Mouse (Mus musculus) spleen, adult 2 months (tissue): ENCODE results near the gene Dpm2. TPM values are rescaled to one million over a fixed set of nuclear protein-coding genes. Genes with fewer than 3 reads are reported as not detected.

Experiments used
- DNase-seq, 2 experiments: peaks; one replicate each; pipeline versions ENCODE4 v3.0.0 to v3.0.0-alpha.2; 2012 to 2021; ENCODE audit warnings: low spot score in 2 of 2, low read depth in 1 of 2
- H3K27ac ChIP-seq: fragments of 200-500 bp; 2 replicates; pipeline ENCODE4 v1.5.1; 2012; ENCODE audit warnings: low read length, inconsistent platforms; ENCODE audit not compliant: insufficient read depth
- H3K27me3 ChIP-seq: fragments of 200-500 bp; 2 replicates; pipeline ENCODE4 v1.6.1; 2012; ENCODE audit warnings: mild to moderate bottlenecking, moderate library complexity, low read length, inconsistent platforms; ENCODE audit not compliant: control insufficient read depth, insufficient read depth
- H3K36me3 ChIP-seq: fragments of 200-500 bp; 2 replicates; pipeline ENCODE4 v1.6.1; 2012; ENCODE audit warnings: mild to moderate bottlenecking, low read length, inconsistent platforms; ENCODE audit not compliant: control insufficient read depth, insufficient read depth
- H3K4me1 ChIP-seq: fragments of 200-500 bp; 2 replicates; pipeline ENCODE4 v1.6.1; 2011; ENCODE audit warnings: inconsistent platforms; ENCODE audit not compliant: control insufficient read depth, insufficient read depth, insufficient read length
- H3K4me3 ChIP-seq: fragments of 200-500 bp; 2 replicates; pipeline ENCODE4 v1.5.1; 2011; ENCODE audit warnings: mild to moderate bottlenecking, inconsistent platforms; ENCODE audit not compliant: insufficient read depth, insufficient read length; ENCODE audit errors: extremely low read depth
- CTCF ChIP-seq: fragments of 200-500 bp; IDR thresholded peaks from 2 replicates; pipeline ENCODE4 v1.5.1; 2011; ENCODE audit warnings: mild to moderate bottlenecking, inconsistent platforms; ENCODE audit not compliant: insufficient read depth, insufficient read length, insufficient replicate concordance; ENCODE audit errors: extremely low read depth
- POLR2A ChIP-seq: fragments of 200-500 bp; IDR thresholded peaks from 2 replicates; pipeline ENCODE4 v1.6.1; 2011; ENCODE audit warnings: low read depth, low read length, inconsistent platforms
- WGBS: fragments of 180-500 bp; shearing (Covaris S2); methylation state at CpG from one replicate; pipeline ENCODE4 v1.1.7; 2018; 5-methylcytosine and 5-hydroxymethylcytosine counted together
- polyA plus RNA-seq: library from polyadenylated mRNA; depleted of rRNA; stranded (reverse); fragments of >200 nt; gene quantifications from 2 replicates; pipeline ENCODE4 v1.2.3, GENCODE M21; 2012

The Dpm2 gene
- polyA plus RNA-seq, 1 experiment, result 85.8 TPM

DNA sequence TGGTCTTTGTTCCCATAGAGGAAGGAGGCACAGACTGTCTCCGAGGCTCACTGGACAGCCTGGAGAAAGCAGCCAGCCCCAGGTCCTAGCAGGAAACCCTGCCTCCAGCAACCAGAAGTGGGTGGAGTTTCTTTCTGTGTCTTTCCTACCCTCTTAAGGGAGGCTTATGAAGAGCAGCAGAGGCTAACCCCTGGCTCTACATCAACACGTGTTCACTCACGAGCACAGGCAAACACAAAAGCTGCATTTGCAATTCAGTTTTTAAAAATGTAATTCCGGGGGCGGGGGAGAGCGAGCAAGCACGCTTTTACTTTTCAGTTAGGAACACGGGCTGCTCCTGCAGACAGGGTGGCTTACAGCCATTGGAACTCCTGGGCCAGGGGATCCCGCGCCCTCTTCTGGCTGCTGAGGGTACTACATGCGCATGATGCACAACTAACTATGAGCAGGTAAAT lies 32.0 kb downstream of the Dpm2 start:
- peak; percentile 84 for TF ChIP-seq CTCF
- TF ChIP-seq POLR2A, result no peak

DNA sequence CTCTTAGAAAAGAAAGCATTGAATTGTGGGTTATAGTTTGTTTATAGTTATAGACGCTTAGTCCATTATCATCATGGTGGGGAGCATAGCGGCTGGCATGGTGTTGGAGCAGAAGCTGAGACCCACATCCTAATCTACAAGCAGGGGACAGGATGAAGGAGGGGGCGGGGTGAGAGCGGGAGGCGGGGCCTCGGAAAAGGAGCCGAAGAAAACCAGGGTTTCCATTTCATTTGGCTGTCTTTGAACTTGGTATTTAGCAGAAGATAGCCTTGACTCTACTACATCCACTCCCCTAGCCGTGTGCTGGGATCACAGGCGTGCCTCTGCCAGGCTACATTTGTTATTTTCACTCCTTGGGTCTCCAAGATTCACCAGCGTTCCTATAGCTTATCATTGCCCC lies 34.0 kb downstream of the Dpm2 start:
- 72% methylated on average over 10 of the region's 10 CpGs for WGBS
- Histone ChIP-seq H3K4me3 (no peak overlapping the region), H3K27ac (no peak overlapping the region), H3K4me1 (peaks cover 14% of the 10 kb centered on the region), H3K36me3 (no peaks in the 10 kb centered on the region), H3K27me3 (no peaks in the 10 kb centered on the region; the same call in 1 of the 2 replicates)
- no peak for TF ChIP-seq POLR2A
- no peak for TF ChIP-seq CTCF
- no peak for DNase-seq

More for the DNA sequence above, 32.0 kb downstream of the Dpm2 start:
- peaks cover 3% of the 10 kb centered on the region; the same call in 1 of the 2 replicates for H3K36me3 ChIP-seq
- under 1% methylated on average over 11 of the region's 11 CpGs for WGBS
- peaks cover 4% of the 10 kb centered on the region for H3K4me1 ChIP-seq
- DNase-seq, result peak in 1 of 2 experiments; percentile 81
- H3K27ac ChIP-seq, result no peak overlapping the region
- no peaks in the 10 kb centered on the region; the same call in 1 of the 2 replicates for H3K27me3 ChIP-seq
- peak overlapping the region; percentile 16; the same call in 1 of the 2 replicates for H3K4me3 ChIP-seq

DNA sequence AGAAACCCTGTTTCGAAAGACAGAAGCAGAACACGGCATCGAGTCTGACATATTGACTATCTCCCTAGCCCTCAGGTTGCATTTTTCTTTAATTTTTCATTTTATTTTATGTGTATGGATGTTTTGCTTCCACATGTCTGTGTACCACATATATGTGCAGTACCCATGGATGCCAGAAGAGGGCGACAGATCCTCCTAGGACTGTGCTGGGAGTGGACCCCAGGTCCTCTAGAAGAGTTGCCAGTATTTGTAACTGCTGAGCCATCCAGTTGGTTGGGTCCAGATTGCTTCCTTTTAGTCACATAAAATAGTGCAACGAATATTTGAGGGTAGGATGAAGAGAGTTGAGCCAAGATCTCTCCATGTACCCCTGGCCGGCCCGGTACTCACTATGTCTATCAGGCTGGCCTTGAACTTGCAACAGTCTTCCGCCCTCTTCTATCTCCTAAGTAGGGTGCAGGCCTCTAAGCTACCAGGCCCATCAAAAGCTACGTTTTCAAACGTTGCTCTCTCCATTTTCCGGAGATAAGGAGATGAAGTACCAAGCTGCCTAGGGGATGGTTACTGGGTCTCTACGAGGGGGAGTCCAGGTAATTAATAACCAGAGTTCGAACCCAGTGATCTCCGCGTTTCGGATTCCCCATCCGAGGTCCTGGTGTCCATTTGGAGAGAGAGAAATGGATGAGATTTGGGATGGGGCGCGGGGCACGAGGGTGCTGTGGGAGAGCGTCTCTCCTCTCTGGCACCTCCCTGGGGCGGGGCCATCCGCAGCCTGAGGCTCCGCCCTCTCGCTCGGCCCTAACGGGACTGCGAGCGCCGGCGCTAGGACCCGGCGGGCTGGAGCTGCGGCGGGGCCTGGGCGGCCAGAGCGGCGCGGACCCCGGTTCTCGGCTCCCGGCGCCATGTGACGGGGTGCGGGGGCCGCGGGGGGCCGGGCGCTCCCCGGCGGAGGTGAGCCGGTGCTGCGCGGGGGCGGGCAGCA lies 35.8 kb downstream of the Dpm2 start:
- H3K36me3 ChIP-seq, result no peaks in the 10 kb centered on the region
- no peak overlapping the region for H3K27ac ChIP-seq
- peak in 1 of 2 experiments; percentile 78 for DNase-seq
- 16% methylated on average over 54 of the region's 55 CpGs for WGBS
- no peaks in the 10 kb centered on the region; the same call in 1 of the 2 replicates for H3K27me3 ChIP-seq
- peak; percentile 15; the same call in 1 of the 2 replicates for TF ChIP-seq CTCF
- TF ChIP-seq POLR2A, result no peak
- H3K4me3 ChIP-seq, result peak overlapping the region; percentile 56
- H3K4me1 ChIP-seq, result peaks cover 11% of the 10 kb centered on the region

DNA sequence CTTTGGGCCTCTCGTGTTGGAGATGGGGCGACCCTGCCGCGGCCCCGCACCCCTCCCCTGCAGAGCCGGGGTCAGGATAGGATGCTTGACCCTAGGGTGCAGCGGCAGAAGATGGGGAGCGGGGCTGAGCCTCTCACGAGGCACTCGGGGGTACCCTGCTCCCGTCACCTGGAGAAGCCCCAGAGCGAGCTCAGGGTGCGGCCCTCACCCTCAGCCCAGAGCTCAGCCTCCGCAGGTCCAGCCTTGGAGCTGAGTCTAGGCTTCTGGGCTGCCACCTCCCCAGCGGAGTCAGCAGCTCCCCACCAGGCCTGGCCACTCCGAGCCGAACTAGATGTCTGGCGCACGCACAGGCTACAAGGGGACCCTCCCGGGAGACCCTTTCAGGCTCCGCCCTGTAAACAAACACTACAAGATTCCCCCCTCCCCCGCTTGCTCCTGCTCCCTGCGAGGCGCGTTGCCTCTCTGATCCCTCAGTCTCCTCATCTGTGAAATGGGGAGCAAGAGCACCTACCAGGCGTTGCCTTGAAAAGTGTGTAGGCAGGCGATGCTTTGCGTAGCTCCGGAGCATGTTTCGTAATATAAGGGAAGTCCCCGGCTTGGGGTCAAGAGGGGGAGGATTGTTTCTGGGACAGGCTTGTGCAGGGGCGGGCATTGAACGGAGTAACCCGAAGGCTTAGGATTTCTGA lies 36.7 kb downstream of the Dpm2 start:
- Histone ChIP-seq H3K4me3 (peak overlapping the region; percentile 56), H3K36me3 (no peaks in the 10 kb centered on the region), H3K4me1 (peaks cover 11% of the 10 kb centered on the region), H3K27me3 (no peaks in the 10 kb centered on the region; the same call in 1 of the 2 replicates), H3K27ac (peak overlapping the region; percentile 46; the same call in 1 of the 2 replicates)
- TF ChIP-seq POLR2A (no peak), CTCF (no peak)
- peak in 1 of 2 experiments; percentile 34 for DNase-seq
- 1% methylated on average over 33 of the region's 34 CpGs for WGBS

DNA sequence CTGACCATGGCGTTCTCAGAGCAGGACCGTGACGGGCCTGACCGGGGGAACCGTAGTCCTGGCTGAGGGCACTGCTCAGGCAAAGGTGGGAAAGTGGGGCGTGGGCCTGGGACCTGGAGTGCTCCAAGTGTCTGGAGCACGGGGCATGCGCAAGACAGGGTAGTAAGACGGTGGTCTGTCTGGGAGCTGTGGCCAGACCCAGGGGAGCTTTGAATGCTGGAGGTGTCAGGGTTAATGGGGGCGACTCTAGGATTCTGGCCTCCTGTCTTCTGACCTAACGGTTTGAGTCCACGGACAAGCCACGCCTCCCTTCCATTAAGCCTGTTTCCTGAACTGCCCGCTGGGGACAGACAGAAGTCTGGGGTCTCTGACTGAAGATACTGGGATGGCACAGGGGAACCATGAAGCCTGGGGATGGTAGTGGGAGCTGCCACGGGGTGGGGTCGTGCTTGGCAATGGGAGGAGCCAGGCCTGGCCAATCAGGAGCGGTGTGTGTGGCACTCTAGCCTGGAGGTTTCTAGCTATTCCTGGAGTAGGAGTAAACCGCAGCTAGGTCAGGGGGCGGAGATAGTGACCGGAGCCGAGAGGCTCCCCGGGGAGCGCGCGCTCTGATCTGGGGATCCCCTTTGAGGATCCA lies 37.6 kb downstream of the Dpm2 start:
- TF ChIP-seq POLR2A (no peak), CTCF (no peak)
- Histone ChIP-seq H3K36me3 (no peaks in the 10 kb centered on the region), H3K27me3 (no peaks in the 10 kb centered on the region; the same call in 1 of the 2 replicates), H3K27ac (peak overlapping the region; percentile 54), H3K4me1 (peaks cover 11% of the 10 kb centered on the region), H3K4me3 (peak overlapping the region; percentile 31; the same call in 1 of the 2 replicates)
- 2% methylated on average over 25 of the region's 25 CpGs for WGBS
- peak in 1 of 2 experiments; percentile 34 for DNase-seq
